Comparison of ENCODE assay signal across 9 mouse cellular contexts in the genomic region with DNA sequence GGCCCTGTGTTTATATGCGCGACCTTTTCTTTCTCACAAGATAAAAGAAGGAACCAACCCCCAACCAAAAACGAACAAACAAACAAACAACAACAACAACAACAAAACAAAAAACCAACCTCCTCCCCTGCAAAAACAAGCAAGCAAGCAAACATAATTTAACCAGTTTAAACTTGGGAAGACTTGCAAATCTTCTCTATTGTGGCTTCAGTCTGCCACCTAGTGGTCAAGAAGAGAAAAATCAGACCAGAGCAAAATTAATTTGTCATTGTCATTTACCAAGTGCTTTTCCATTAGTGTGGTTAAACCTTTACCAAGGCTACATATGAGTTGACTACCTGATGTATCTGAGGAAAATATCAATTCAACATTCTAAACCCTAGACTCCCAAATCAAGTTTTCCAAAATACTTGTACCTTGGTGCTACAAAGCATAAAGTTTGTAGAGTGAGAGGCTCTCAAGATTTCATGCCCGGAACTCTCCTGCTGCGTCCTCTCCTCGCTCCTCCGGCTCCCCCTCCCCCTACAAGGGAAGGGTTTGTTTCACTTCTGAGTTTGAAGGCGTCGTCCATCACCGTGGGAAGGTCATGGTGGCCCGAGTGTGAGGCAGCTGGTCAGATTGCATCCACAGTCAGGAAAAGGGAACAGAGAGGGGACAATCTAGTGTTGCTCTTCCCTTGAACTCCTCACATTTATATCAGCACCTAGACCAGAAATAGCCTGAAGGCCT. TPM values are rescaled to one million over a fixed set of nuclear protein-coding genes. Genes with fewer than 3 reads are reported as not detected.
DNase-seq lines count a peak whose midpoint lies in the region; ATAC-seq and TF ChIP-seq lines count a peak whose summit lies in the region.
"Had no signal": no experiment of that assay in that cellular context is flagged by ENCODE, and none has a peak within 500 bp of the region (broad histone marks: within the 10 kb centered on the region; RNA-seq: fewer than 3 reads in every experiment).

No protein-coding gene starts in this region.

- peak; percentile 42 for DNase-seq in kidney, adult 2 months
- DNase-seq in kidney, postnatal 25 days: no peak
- DNase-seq in c-Kit-positive CD71-negative TER-119-negative erythroid progenitor cells, embryonic 14.5 days (ENCODE audit: low read depth): peak; percentile 53
- DNase-seq in kidney, postnatal 0 days (ENCODE audit: low spot score): peak; percentile 84
- DNase-seq in stomach, postnatal 0 days (ENCODE audit: low spot score): no peak
- DNase-seq in thymus, postnatal 25 days: no peak
- DNase-seq in right cerebral cortex, adult 2 months (ENCODE audit: low spot score in 2 of 2): no peak

- TF ChIP-seq EP300 in stomach, postnatal 0 days (optimal IDR thresholded peaks at IDR 0.05): no peak

- no peak overlapping the region for H3K9ac ChIP-seq in kidney, postnatal 0 days (ENCODE audit: low read depth, low read length)
- no peak overlapping the region for H3K9ac ChIP-seq in stomach, postnatal 0 days (ENCODE audit: low read length)
- H3K9ac ChIP-seq: embryonic facial prominence, embryonic 12.5 days had no signal

- no peaks in the 10 kb centered on the region for H3K9me3 ChIP-seq in E14TG2a.4 (ENCODE audit: low read length)
- no peaks in the 10 kb centered on the region for H3K9me3 ChIP-seq in kidney, postnatal 0 days (replicated peaks; ENCODE audit: low read length)
- H3K9me3 ChIP-seq in stomach, postnatal 0 days (ENCODE audit: control insufficient read depth, low read length): no peaks in the 10 kb centered on the region
- H3K9me3 ChIP-seq: embryonic facial prominence, embryonic 12.5 days had no signal

- no peak for TF ChIP-seq POLR2A in kidney, adult 2 months (IDR thresholded peaks at IDR 0.05; ENCODE audit: low read depth, low read length)

- H3K4me1 ChIP-seq in kidney, adult 2 months (ENCODE audit: control insufficient read depth, insufficient read depth, low read length): no peaks in the 10 kb centered on the region
- H3K4me1 ChIP-seq in E14TG2a.4 (replicated peaks; ENCODE audit: low read depth, low read length): no peaks in the 10 kb centered on the region
- no peaks in the 10 kb centered on the region for H3K4me1 ChIP-seq in kidney, postnatal 0 days (replicated peaks; ENCODE audit: insufficient read depth, low read length)
- no peaks in the 10 kb centered on the region for H3K4me1 ChIP-seq in stomach, postnatal 0 days (replicated peaks; ENCODE audit: control insufficient read depth, insufficient read depth)
- H3K4me1 ChIP-seq: embryonic facial prominence, embryonic 12.5 days had no signal

- WGBS in kidney, adult 2 months: 18% methylated on average over 11 of the region's 11 CpGs
- 17% methylated on average over 11 of the region's 11 CpGs for WGBS in kidney, postnatal 0 days
- WGBS in stomach, postnatal 0 days: 19% methylated on average over 11 of the region's 11 CpGs

- H3K4me2 ChIP-seq in kidney, postnatal 0 days (ENCODE audit: low read length): peak overlapping the region; percentile 37; the same call in 1 of the 2 replicates
- no peak overlapping the region for H3K4me2 ChIP-seq in stomach, postnatal 0 days (replicated peaks; ENCODE audit: low read depth)
- H3K4me2 ChIP-seq: embryonic facial prominence, embryonic 12.5 days had no signal

- TF ChIP-seq CTCF in kidney, adult 2 months (conservative IDR thresholded peaks at IDR 0.05; ENCODE audit: insufficient read depth, insufficient read length, low read depth, low read length): peak; percentile 22; the same call in 1 of the 2 replicates
- TF ChIP-seq CTCF in E14TG2a.4 (conservative IDR thresholded peaks at IDR 0.05; ENCODE audit: low read length): peak; percentile 74
- peak; percentile 92 for TF ChIP-seq CTCF in kidney, postnatal 0 days (IDR thresholded peaks at IDR 0.05; ENCODE audit: low read depth)
- TF ChIP-seq CTCF in stomach, postnatal 0 days (IDR thresholded peaks at IDR 0.05; ENCODE audit: low read depth): peak; percentile 92

- H3K4me3 ChIP-seq in kidney, adult 2 months (ENCODE audit: insufficient read depth, low read depth, low read length): no peak overlapping the region
- H3K4me3 ChIP-seq in E14TG2a.4 (replicated peaks; ENCODE audit: low read length): no peak overlapping the region
- H3K4me3 ChIP-seq in kidney, postnatal 0 days (replicated peaks; ENCODE audit: low read depth, low read length): no peak overlapping the region
- no peak overlapping the region for H3K4me3 ChIP-seq in stomach, postnatal 0 days (ENCODE audit: low read depth, low read length)
- H3K4me3 ChIP-seq: embryonic facial prominence, embryonic 12.5 days had no signal

- H3K36me3 ChIP-seq in kidney, adult 2 months (ENCODE audit: control insufficient read depth, insufficient read depth, low read length): no peaks in the 10 kb centered on the region
- peaks cover 3% of the 10 kb centered on the region; the same call in 1 of the 2 replicates for H3K36me3 ChIP-seq in E14TG2a.4 (ENCODE audit: insufficient read depth, low read length)
- H3K36me3 ChIP-seq in kidney, postnatal 0 days (ENCODE audit: insufficient read depth, low read length): no peaks in the 10 kb centered on the region
- no peaks in the 10 kb centered on the region for H3K36me3 ChIP-seq in stomach, postnatal 0 days (ENCODE audit: control insufficient read depth, insufficient read depth, low read length)
- H3K36me3 ChIP-seq: embryonic facial prominence, embryonic 12.5 days had no signal

- no peak overlapping the region for H3K27ac ChIP-seq in kidney, adult 2 months (ENCODE audit: insufficient read depth, low read depth, low read length)
- H3K27ac ChIP-seq in kidney, postnatal 0 days: no peak overlapping the region
- no peak overlapping the region for H3K27ac ChIP-seq in stomach, postnatal 0 days (replicated peaks)
- H3K27ac ChIP-seq: embryonic facial prominence, embryonic 12.5 days had no signal

- ATAC-seq in kidney, postnatal 0 days (replicated peaks; ENCODE audit: low FRiP score, low read depth): no peak
- no peak for ATAC-seq in stomach, postnatal 0 days (ENCODE audit: low FRiP score, low TSS enrichment)

- no peaks in the 10 kb centered on the region for H3K27me3 ChIP-seq in kidney, adult 2 months (replicated peaks; ENCODE audit: control insufficient read depth, insufficient read depth, low read length)
- H3K27me3 ChIP-seq in E14TG2a.4 (ENCODE audit: insufficient read depth, low read length): no peaks in the 10 kb centered on the region; the same call in 1 of the 2 replicates
- H3K27me3 ChIP-seq in kidney, postnatal 0 days (ENCODE audit: insufficient read depth, low read length): no peaks in the 10 kb centered on the region
- no peaks in the 10 kb centered on the region for H3K27me3 ChIP-seq in stomach, postnatal 0 days (ENCODE audit: control insufficient read depth, insufficient read depth, low read length)
- H3K27me3 ChIP-seq: embryonic facial prominence, embryonic 12.5 days had no signal

RNA-seq across cellular contexts. Expression of a gene that starts 8.0 kb away (rescaled TPM):
- polyA plus RNA-seq in kidney, adult 2 months (2012; rRNA removed): 0.38 and 0.48 TPM in 2 replicates
- polyA plus RNA-seq in kidney, postnatal 0 days (2015; fragmentation: Nextera tagmentation; extraction: Ambion mirVana): 77.3 and 80.6 TPM in 2 replicates
- polyA plus RNA-seq in stomach, postnatal 0 days (2015; fragmentation: Nextera tagmentation; extraction: Ambion mirVana): 35.9 and 38.0 TPM in 2 replicates

RNA-seq across cellular contexts. Expression of a gene that starts 10.8 kb away (rescaled TPM):
- 68.9 and 86.8 TPM in 2 replicates for polyA plus RNA-seq in kidney, adult 2 months (2012; rRNA removed)
- 0.17 and 0.89 TPM in 2 replicates for polyA plus RNA-seq in kidney, postnatal 0 days (2015; fragmentation: Nextera tagmentation; extraction: Ambion mirVana)
- polyA plus RNA-seq in stomach, postnatal 0 days (2015; fragmentation: Nextera tagmentation; extraction: Ambion mirVana): not detected in 2 replicates
- polyA plus RNA-seq: embryonic facial prominence, embryonic 12.5 days had no signal

RNA-seq across cellular contexts. Expression of a gene that starts 28.3 kb away (rescaled TPM):
- 111 and 143 TPM in 2 replicates for polyA plus RNA-seq in kidney, adult 2 months (2012; rRNA removed)
- 189 and 193 TPM in 2 replicates for polyA plus RNA-seq in kidney, postnatal 0 days (2015; fragmentation: Nextera tagmentation; extraction: Ambion mirVana)
- 99.0 and 107 TPM in 2 replicates for polyA plus RNA-seq in stomach, postnatal 0 days (2015; fragmentation: Nextera tagmentation; extraction: Ambion mirVana)

Comparison
In these comparisons a context has a peak if more than half of its experiments do, and no peak if none do; other contexts are left out.
1. DNase-seq: peak in kidney, adult 2 months (single experiment), c-Kit-positive CD71-negative TER-119-negative erythroid progenitor cells, embryonic 14.5 days (single experiment) and kidney, postnatal 0 days (single experiment); none in kidney, postnatal 25 days (0 of 2), stomach, postnatal 0 days (single experiment), thymus, postnatal 25 days (single experiment) and right cerebral cortex, adult 2 months (0 of 2).
2. RNA of a gene that starts 8.0 kb away (polyA plus RNA-seq): 77.3 to 80.6 TPM in kidney, postnatal 0 days and 35.9 to 38.0 TPM in stomach, postnatal 0 days; 0.38 to 0.48 TPM in kidney, adult 2 months; every median in the first group is over 10 times any median in the second.
3. RNA of a gene that starts 10.8 kb away (polyA plus RNA-seq): 68.9 to 86.8 TPM in kidney, adult 2 months; 0.17 to 0.89 TPM in kidney, postnatal 0 days and not detected in stomach, postnatal 0 days; every median in the first group is over 10 times any median in the second.
4. CTCF ChIP-seq: peak in every context shown above with its lines; median percentile 92 in kidney, postnatal 0 days; 92 in stomach, postnatal 0 days; 74 in E14TG2a.4; 22 in kidney, adult 2 months.